Mouse (Mus musculus) C2C12 (cell line): Measurements from ENCODE around the gene Narfl. TPM values are rescaled to one million over a fixed set of nuclear protein-coding genes. Genes with fewer than 3 reads are reported as not detected.
A peak's percentile ranks its signal among the peaks of the same experiment; 100 is the strongest.

Source experiments
- H3K27me3 ChIP-seq: one replicate; pipeline ENCODE4 v1.6.1; 2011; ENCODE audit not compliant: control insufficient read depth, insufficient read depth, insufficient read length
- H3K36me3 ChIP-seq: one replicate; pipeline ENCODE4 v1.6.1; 2011; ENCODE audit not compliant: control insufficient read depth, insufficient read depth
- H3K4me3 ChIP-seq: one replicate; pipeline ENCODE4 v1.5.1; 2011; ENCODE audit warnings: mild to moderate bottlenecking, control low read depth; ENCODE audit not compliant: poor library complexity, insufficient read depth, severe bottlenecking
- H3K79me2 ChIP-seq: one replicate; pipeline ENCODE4 v1.6.1; 2011; ENCODE audit not compliant: control insufficient read depth, insufficient read depth
- H3K79me3 ChIP-seq: one replicate; pipeline ENCODE4 v1.6.1; 2011; ENCODE audit warnings: low read depth, control low read depth
- H3ac ChIP-seq: one replicate; pipeline ENCODE3; 2011; ENCODE audit warnings: low read depth; ENCODE audit not compliant: control insufficient read depth, insufficient read length
- CEBPB ChIP-seq: IDR thresholded peaks from one replicate; pipeline ENCODE4 v1.6.1; 2011; ENCODE audit warnings: low read depth, mild to moderate bottlenecking, control low read depth, moderate library complexity
- CTCF ChIP-seq: IDR thresholded peaks from one replicate; pipeline ENCODE4 v1.5.1; 2011; ENCODE audit not compliant: control insufficient read depth, insufficient read depth, insufficient read length
- FOSL1 ChIP-seq: IDR thresholded peaks from one replicate; pipeline ENCODE4 v1.8.0; 2011; ENCODE audit warnings: mild to moderate bottlenecking, low read length; ENCODE audit not compliant: poor library complexity, insufficient read depth, severe bottlenecking
- MAX ChIP-seq: IDR thresholded peaks from one replicate; pipeline ENCODE4 v1.6.1; 2011; ENCODE audit warnings: mild to moderate bottlenecking, control low read depth
- MYOD1 ChIP-seq: IDR thresholded peaks from one replicate; pipeline ENCODE4 v1.6.1; 2011; ENCODE audit warnings: low read depth; ENCODE audit not compliant: control insufficient read depth, insufficient read length
- MYOG ChIP-seq: IDR thresholded peaks from one replicate; pipeline ENCODE4 v1.6.1; 2011; ENCODE audit not compliant: control insufficient read depth, insufficient read length; ENCODE audit errors: extremely low read depth
- USF1 ChIP-seq: IDR thresholded peaks from one replicate; pipeline ENCODE4 v1.6.1; 2011; ENCODE audit warnings: low read depth, mild to moderate bottlenecking, control low read depth, moderate library complexity
- long read RNA-seq, 2 experiments: library from polyadenylated mRNA; unstranded; transcript quantifications; one replicate each; pipeline ENCODE4 v2.0.0; 2019 to 2020
- polyA plus RNA-seq: library from polyadenylated mRNA; unstranded; fragments of >200 nt; fragmentation: generic; extraction: Trizol; gene quantifications from one replicate; pipeline ENCODE4 v1.2.1, GENCODE M21; 2012; ENCODE audit warnings: missing spikeins

Narfl gene
- 19.3 TPM for polyA plus RNA-seq
- long read RNA-seq, experiment 1, transcript Narfl-201 (11 exons, 2,555 nt), result major isoform, 39 of 46 reads
- long read RNA-seq, experiment 1, partial matches to known transcripts, result 2 of 46 reads
- long read RNA-seq, experiment 1, other reads (novel, unspliced or antisense), result 5 of 46 reads
- long read RNA-seq, experiment 2, transcript Narfl-201 (11 exons, 2,555 nt), result major isoform, 155 of 187 reads
- long read RNA-seq, experiment 2, partial matches to known transcripts, result 1 of 187 reads
- long read RNA-seq, experiment 2, other reads (novel, unspliced or antisense), result 29 of 187 reads

- H3K27me3 ChIP-seq, result no peaks in the 10 kb centered on the region
- TF ChIP-seq MAX (peak; percentile 48), USF1 (no peak), CTCF (peak; percentile 95)
- H3K4me3 ChIP-seq, result peak within 1 kb of the TSS; percentile 72
- H3ac ChIP-seq, result peak within 1 kb of the TSS; percentile 70
- H3K79me3 ChIP-seq, result peaks cover 1% of the 10 kb centered on the region
- H3K79me2 ChIP-seq, result no peaks in the 10 kb centered on the region
- H3K36me3 ChIP-seq, result no peaks in the 10 kb centered on the region
Observed at GRCm38 (mm10) chr17:25773549-25774120, at the start of gene Narfl. Gene Narfl, plus strand, starts transcription at chr17:25773776.

DNA sequence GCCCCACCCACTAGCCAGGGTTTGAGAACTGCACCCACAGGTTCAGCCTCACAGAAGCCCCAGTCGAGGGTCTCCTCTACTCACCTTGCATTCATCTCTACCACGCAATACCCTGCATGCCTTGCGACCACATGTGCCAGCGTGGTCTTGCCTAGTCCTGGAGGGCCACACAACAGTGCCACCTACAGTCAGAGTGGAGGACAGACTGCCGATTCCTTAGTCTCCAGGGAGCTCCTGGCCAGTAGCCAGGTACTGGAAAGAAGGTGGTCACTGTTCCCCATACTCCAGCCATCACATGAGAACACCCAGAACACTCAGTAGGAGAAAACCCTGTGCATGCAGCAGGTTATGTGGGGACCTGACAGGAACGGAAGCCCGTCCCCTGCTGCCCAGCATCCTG is 49.7 kb upstream of the Narfl start:
- Histone ChIP-seq H3K36me3 (peaks cover 3% of the 10 kb centered on the region), H3K27me3 (no peaks in the 10 kb centered on the region), H3K4me3 (no peak overlapping the region), H3K79me2 (peaks cover 28% of the 10 kb centered on the region), H3K79me3 (peaks cover 6% of the 10 kb centered on the region), H3ac (no peak overlapping the region)
- TF ChIP-seq MYOG (no peak), CEBPB (no peak), CTCF (no peak), MYOD1 (no peak), MAX (no peak), USF1 (no peak), FOSL1 (no peak)

DNA sequence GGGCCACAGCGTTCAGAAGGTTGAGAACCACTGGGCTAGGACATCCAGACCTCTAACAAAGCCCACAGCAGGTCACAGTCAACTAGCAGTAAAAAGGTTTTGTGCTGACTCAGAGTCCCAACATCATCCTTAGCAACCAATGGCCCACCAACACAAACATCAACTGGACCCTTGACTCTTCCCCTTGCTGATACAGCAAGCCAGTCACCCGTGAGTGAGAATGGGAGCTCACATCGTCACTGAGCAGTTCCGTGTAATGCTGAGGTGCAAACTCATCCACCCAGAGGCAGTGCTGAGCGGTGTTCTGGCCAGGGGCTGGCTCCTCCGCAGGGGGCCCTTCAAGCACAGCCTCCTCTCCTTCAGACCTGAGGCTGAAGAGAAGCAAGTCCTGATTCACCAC is 48.3 kb upstream of the Narfl start:
- Histone ChIP-seq H3K36me3 (peaks cover 3% of the 10 kb centered on the region), H3K79me2 (peaks cover 31% of the 10 kb centered on the region), H3K4me3 (no peak overlapping the region), H3K79me3 (peaks cover 6% of the 10 kb centered on the region), H3ac (no peak overlapping the region), H3K27me3 (no peaks in the 10 kb centered on the region)
- TF ChIP-seq CTCF (no peak), MYOG (no peak), FOSL1 (no peak), MAX (no peak), USF1 (no peak)

DNA sequence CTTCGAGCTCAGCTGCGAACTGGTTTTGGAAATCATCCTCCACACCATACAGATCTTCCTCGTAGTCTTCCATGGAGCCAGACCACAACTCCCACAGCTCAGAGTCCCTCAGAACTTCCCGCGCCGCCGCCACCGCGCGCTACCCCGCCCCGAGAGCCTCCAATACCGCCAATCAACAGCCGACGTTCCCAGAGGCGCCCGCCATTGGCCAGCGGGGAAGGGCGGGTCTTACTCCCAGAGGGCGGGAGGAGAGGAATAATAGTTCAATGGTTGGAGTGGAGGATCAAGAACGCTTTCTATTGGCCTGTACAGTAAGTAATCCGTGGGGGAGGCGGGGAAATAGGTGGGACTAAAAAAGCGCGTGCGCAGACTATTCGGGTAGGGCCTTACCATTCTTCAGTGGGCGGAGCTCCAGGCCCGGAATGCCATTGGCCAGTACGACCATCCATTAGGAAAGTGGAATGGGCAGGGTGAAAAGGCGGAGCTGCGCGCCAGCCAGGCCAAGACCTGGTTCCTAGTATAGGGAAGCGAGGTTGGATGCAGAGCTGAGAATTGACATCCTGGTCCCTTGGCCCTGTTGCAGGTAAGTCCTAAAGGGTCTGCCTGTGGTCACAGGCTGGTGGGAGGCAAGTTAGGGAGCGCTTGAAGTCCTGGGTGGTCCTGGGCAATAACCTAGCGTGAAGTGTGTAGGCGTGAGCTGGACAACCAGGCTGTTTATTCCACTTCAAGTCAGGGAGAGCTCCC is 46.1 kb upstream of the Narfl start, which contains the start of the genes Chtf18 and Rpusd1:
Chtf18 (minus strand) TSS at position 155 of the 744 bp plus-strand sequence.
Rpusd1 (plus strand) TSS at position 406 of the 744 bp plus-strand sequence.
- Histone ChIP-seq H3ac (peak within 1 kb of the TSS; percentile 98), H3K4me3 (peak within 1 kb of the TSS; percentile 74), H3K79me2 (peaks cover 31% of the 10 kb centered on the region), H3K36me3 (peaks cover 3% of the 10 kb centered on the region), H3K27me3 (no peaks in the 10 kb centered on the region), H3K79me3 (peaks cover 6% of the 10 kb centered on the region)
- no peak for TF ChIP-seq CTCF
- TF ChIP-seq MYOD1, result no peak
- TF ChIP-seq MYOG, result no peak
- TF ChIP-seq MAX, result peak; percentile 29

GRCm38 (mm10) chr17:25728009-25728270 is 45.6 kb upstream of the Narfl start:
- Histone ChIP-seq H3K79me2 (peaks cover 31% of the 10 kb centered on the region), H3K4me3 (peak overlapping the region; percentile 60), H3ac (peak overlapping the region; percentile 65), H3K36me3 (peaks cover 3% of the 10 kb centered on the region), H3K27me3 (no peaks in the 10 kb centered on the region), H3K79me3 (peaks cover 6% of the 10 kb centered on the region)
- TF ChIP-seq MYOD1 (no peak), CEBPB (no peak), FOSL1 (no peak), CTCF (no peak), MYOG (no peak), USF1 (no peak), MAX (no peak)

- H3ac ChIP-seq, result no peak overlapping the region
- H3K36me3 ChIP-seq, result no peaks in the 10 kb centered on the region
- H3K79me3 ChIP-seq, result peaks cover 3% of the 10 kb centered on the region
- peaks cover 3% of the 10 kb centered on the region for H3K27me3 ChIP-seq
- TF ChIP-seq CTCF (peak; percentile 81), USF1 (no peak)
- peaks cover 18% of the 10 kb centered on the region for H3K79me2 ChIP-seq
- H3K4me3 ChIP-seq, result no peak overlapping the region
Observed at GRCm38 (mm10) chr17:25732082-25732481, 41.5 kb upstream of the Narfl start.
